Mouse (Mus musculus) frontal cortex, postnatal 36 days (tissue): ENCODE measurements at regions not wholly inside any gene's neighbourhood (a gene's known extent, or its start where the extent isn't known, plus 50 kb on each side); places are given as distances from the start of the nearest gene placed in this dataset.
A peak's percentile ranks its signal among the peaks of the same experiment; 100 is the strongest.

Experiments used
- DNase-seq, 2 experiments: peaks; one replicate each; pipeline ENCODE4 v3.0.0; 2022; ENCODE audit warnings: low spot score in 2 of 2

GRCm38 (mm10) chr6:49523184-49523583 is 127.8 kb downstream of the Stk31 start:
- peak; percentile 15 to 34 for DNase-seq

GRCm38 (mm10) chr6:49523696-49524095 is 128.3 kb downstream of the Stk31 start:
- DNase-seq = peak in 1 of 2 experiments; percentile 6

GRCm38 (mm10) chr6:49533956-49534355 is 138.6 kb downstream of the Stk31 start:
- no peak for DNase-seq

DNA sequence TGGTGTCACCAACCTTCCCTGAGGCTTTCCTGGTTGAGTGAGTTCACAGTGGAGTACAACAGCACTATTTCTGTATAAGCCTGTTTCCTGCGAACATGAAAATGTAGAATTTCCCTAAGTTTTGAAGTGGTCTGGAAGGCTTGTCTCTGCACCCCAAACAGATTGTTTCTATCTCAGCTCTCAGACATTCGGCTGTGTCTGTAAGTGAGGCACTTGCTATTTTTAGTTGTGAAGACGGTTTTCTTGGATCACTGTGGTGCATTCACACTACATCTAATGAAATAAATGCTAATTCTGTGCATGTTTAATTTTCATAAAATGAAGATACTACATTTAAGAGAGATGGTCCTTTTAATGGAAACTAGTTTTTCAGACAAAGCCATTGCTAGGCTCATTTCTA is 139.1 kb downstream of the Stk31 start:
- no peak for DNase-seq

GRCm38 (mm10) chr6:49544946-49545345 is 149.5 kb downstream of the Stk31 start:
- DNase-seq = no peak

DNA sequence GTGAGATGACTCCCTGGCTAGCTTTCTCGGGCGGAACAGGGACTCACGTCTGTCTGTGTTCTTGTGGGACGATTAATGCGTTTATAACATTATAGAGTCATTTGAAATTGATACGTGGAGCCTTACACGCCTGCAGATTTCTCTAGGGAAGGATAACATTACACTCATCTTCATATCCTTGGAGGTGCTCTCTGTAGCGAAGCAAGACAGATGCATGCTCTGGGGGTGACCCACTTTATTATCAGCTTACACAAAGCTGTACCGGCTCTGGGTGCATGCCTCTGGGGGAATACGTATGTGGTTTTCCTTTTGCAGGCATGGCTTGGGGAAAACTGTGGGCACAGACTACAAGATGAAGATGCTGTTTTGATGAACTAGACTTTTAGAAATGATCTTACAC is 159.7 kb downstream of the Stk31 start:
- DNase-seq = no peak

DNA sequence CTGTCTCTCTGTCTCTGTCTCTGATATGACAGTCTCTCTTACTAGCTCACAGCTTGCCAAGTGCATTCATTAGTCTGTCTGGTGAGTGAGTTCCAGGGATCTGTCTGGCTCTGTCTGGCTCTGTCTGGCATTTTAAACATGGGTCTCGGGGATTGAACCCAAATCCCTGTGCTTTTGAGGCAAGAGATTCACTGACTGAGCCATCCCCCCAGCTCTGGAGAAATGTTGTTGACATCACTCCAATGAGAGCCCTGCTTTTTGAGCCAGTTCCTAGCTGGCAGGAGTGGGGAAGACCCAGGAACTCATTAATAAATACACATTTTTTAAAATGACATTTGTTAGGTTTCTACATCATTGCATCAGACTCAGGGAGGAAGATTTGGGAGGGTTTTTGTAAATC is 163.1 kb downstream of the Stk31 start:
- no peak for DNase-seq

GRCm38 (mm10) chr6:49559112-49559511 is 163.7 kb downstream of the Stk31 start:
- DNase-seq = no peak

DNA sequence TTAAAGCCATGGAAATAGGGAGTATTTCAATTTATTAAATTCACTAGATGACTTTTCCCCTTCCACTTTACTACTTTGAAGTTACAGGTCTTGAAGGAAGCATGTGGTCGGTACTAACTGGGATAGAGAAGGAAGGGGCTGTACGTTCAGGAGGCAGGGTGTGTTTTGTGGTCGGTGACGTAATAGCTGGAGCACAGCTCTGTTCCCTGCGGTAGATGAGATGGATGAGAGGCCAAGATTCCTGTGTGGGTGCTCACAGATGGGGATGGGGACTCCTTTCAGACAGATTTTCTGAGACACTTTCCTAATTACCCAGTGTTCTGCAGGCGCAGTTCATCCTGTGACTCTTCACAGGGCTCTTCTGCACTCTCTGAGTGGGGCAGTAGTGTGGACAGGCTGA is 182.9 kb downstream of the Stk31 start:
- DNase-seq = no peak

- no peak for DNase-seq
Observed at GRCm38 (mm10) chr6:49579691-49580090, 184.3 kb downstream of the Stk31 start.

DNA sequence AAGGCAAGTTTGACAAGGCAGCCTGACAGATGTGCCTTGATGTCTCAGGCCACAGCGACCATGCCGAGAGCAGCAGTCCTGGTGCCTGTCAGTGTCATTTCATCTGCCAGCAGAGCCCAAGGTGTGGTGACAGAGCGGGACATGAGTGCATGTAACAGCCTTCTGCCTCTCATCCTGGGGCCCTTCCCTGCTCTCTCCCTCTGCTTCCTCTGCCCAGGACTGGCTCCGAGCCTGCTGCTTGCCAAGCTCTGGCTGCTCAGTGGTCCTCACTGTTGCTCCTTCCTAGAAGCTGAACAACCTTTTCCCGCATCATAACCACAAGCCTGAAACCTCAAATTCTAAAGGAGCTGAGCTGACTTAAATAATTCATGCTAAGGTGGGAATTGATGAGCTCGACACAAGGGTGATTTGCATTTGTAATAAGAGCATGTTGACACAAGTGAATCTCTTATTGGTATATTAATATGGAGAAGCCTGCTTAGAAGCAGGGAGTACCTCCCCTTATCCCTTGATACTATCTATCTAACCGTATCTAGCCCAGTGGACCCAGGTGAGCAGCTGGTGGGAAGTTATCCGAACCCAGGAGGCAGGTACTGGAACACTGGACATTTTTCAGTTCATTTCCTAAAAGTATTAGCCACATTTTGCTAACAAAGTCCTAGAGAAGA is 186.8 kb downstream of the Stk31 start:
- no peak for DNase-seq

DNA sequence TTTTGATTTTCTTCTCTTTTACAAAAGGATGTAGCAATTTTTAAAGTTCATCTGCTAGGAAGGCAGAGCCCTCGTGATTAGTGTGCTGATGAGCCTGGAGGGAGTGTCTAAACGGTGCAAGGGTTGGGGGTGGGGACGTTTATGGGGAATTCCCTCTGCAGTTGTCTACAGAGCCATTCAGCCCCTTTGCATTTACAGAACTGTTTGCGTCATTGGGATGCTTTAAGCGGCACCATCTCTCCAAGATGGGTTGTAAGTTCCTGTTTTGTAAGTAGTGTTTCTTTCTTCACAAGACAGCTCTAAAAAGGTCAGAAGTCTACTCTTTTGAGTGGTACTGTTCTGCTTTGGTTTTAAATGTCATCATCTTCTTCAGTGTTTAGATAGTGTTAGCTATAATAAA is 191.1 kb downstream of the Stk31 start:
- no peak for DNase-seq

- DNase-seq = no peak
Observed at GRCm38 (mm10) chr6:49588677-49589076, 193.3 kb downstream of the Stk31 start.

DNA sequence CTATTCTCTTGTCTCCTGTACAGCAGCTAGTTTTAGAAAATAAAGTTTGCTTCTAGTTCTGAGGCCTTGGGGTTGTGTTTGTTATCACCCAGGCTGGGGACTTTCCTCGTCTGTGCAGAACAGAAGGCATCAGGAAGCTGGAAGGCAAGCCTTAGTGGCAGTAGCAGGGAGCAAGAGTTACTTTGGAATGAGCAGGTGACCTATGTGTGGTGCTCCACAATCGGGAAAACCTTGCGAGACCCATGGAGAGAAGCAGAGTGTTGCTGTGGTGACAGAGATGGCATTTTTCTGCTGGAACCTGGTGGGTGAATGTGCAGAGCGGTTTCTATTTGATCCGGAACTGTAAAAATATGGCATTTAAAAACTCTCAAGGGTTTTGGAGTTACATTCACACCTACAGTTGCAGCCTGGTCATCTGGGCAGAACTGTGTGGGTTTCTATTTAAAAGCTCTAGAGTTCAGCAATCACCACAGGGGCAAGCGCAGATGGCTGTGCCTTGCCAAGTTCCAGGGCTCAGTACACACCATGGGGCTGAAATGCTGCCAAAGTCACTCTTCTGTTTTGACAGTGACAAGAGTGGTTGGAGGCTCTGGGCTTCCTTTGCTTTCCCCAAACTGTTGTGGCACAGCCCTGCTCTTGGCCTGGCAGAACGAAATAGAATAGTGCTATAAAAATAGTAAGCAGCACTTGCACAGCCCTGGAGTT is 195.7 kb downstream of the Stk31 start:
- peak; percentile 35 to 56 for DNase-seq

- DNase-seq = peak in 1 of 2 experiments; percentile 2
Observed at GRCm38 (mm10) chr6:49591632-49592000, 196.2 kb downstream of the Stk31 start.

DNA sequence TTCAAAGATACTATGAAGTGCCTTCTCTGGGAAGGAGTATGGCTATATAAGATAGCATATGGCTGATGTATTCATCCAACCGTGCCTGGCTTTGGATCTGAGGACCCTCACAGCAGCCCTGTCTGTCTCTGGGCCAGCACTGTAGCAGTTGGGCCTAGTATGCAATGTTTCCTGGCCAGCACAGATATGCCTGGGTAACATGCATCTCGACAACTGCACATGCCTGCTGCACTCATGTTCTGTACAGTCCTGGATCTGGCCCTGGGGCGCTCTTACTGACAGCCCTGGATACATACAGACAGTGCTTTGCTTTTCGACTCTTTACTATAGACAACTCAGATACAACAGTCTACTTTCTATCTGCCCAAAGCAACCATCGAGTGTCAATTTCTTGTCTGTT is 197.3 kb downstream of the Stk31 start:
- no peak for DNase-seq

DNA sequence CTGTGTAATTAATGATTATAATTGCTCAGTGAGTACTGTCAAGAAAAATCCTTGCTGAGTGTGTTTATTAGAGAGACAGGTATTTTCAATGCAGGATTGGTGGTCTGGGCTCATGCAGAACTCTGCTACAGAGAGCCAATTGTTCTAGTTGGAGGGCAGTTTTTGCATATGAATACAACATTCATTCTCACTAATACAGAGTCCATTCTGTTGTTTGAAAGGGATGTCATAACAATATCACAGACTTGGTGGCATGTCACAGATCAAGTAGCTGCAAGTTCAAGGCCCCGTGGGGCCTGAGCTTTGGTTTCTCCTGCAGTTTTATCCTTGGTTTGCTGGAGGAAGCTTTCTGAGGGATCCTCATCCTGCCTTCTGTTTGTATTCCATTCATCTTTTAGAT is 207.8 kb downstream of the Stk31 start:
- DNase-seq = no peak

- DNase-seq = no peak
Observed at GRCm38 (mm10) chr6:49603844-49604243, 208.4 kb downstream of the Stk31 start.

DNA sequence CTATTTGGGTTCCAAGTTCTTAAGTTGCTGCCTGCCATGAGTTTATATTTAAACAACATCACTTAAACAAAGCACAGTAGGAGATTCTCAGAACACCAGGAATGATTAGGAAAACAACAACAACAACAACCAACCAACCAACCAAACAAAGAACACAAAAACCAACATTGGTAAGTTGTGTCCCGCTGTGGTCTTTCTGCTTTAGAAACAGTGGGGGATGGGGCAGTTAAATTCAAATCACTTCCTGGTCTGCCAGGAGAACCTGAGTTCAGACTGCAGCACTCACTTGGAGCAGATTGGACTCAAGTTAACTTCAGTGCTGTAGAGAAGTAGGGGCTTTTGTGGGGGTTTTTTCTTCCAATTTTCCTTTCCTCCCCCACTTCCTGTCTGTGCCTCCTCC is 210.6 kb downstream of the Stk31 start:
- no peak for DNase-seq

DNA sequence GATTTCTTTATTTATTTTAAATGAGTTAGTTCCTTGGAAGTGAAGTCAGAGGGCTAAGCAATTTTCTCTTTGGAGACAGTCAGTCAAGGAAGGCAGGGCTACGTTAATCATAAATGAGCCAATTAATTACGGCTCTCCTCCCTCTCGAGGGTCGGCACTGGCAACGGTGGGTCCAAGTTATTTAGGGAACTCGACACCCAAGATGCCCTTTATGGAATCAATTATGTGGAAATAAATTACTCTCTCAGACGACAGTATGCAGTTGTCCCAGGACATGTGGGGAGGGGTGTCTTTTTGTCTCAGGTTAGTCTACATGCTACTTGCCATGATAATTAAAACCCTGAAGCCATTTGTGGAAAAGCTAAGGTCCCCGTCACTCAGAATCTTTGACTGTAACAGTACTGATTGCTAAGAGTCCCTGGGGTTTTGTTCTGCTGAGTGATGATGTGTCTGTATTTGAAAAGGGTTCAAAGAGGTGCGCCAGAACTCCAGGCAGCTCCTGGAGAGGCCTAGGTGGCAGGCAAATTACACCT is 211.3 kb downstream of the Stk31 start:
- no peak for DNase-seq

DNA sequence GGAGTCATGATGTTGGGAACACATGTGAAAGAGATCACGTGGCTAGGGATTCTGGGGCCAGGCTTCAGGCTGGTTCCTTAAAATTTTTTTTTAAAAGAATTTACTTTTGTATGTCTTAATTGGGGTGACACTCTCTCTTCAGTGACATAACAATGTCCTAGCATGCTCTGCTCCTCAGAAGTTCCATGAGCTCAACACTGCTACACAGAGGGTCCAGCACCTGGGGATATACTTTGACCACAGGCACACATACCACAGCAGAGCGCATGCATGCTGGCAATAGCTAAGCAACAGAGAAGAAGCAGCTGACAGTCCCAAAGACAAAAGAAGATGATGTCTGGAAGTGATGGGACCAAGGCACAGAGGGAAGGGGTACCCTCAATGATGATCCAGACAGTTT is 198.4 kb upstream of the Npy start:
- no peak for DNase-seq

- no peak for DNase-seq
Observed at GRCm38 (mm10) chr6:49624564-49624963, 197.9 kb upstream of the Npy start.

DNA sequence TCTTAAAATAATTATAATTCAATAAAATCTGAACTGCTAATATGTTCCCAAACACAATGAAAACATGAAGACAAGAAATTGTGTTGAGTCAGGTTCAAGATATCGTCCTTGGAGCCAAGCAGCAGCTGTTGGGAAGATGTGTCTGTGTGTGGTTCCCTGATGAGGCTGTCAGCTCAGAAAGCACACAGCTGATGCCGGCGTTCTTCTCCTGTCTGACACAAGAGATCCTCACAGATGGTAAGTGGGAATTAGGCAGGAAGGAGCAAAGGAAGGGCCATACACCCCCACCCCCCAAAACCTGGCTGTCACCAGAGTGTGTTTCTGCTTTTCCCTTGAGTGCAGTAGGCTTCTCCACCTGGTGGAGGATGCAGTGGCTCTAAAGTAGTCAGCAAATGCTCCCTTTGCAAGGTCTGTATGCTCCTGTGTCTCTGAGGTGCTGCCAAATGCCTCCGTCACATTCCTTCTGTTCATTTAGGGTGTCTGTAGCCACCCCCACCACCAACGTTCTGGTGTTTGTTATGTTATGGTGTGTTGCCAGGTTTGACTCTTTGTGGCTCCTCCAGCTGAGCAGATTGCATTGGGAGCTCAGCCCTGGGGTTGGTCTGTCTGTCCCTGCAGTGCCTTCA is 188.9 kb upstream of the Npy start:
- DNase-seq = peak; percentile 35 to 44
